Mouse (Mus musculus) cerebellum, adult 2 months (tissue): ENCODE data around the gene Spns2.

Experiments
- CTCF ChIP-seq: fragments of 200-500 bp; IDR thresholded peaks from 2 replicates; pipeline ENCODE4 v1.5.1; 2011; ENCODE audit warnings: low read depth, mild to moderate bottlenecking, control low read depth, low read length, moderate library complexity, borderline replicate concordance; ENCODE audit not compliant: insufficient read depth
- POLR2A ChIP-seq: fragments of 200-500 bp; IDR thresholded peaks from 2 replicates; pipeline ENCODE4 v1.6.1; 2011; ENCODE audit warnings: low read length, control low read depth, borderline replicate concordance; ENCODE audit not compliant: insufficient read depth

GRCm38 (mm10) chr11:72457995-72458496, 31.7 kb downstream of the Spns2 start:
- no peak for TF ChIP-seq POLR2A
- TF ChIP-seq CTCF: no peak
